ENCODE assay signal across 9 mouse cellular contexts in genomic region chr6:32583582-32583981, GRCm38 (mm10). TPM values are rescaled to one million over a fixed set of nuclear protein-coding genes. Genes with fewer than 3 reads are reported as not detected.
DNase-seq lines count a peak whose midpoint lies in the region; ATAC-seq and TF ChIP-seq lines count a peak whose summit lies in the region.
"Had no signal": no experiment of that assay in that cellular context is flagged by ENCODE, and none has a peak within 500 bp of the region (broad histone marks: within the 10 kb centered on the region; RNA-seq: fewer than 3 reads in every experiment).

No protein-coding gene starts in this region.

- TF ChIP-seq CTCF in cortical plate, adult 2 months (IDR thresholded peaks at IDR 0.05; ENCODE audit: extremely low read depth, insufficient read depth, low read length): peak; percentile 29; the same call in 1 of the 2 replicates
- peak; percentile 29; the same call in 1 of the 2 replicates for TF ChIP-seq CTCF in heart, postnatal 0 days (IDR thresholded peaks at IDR 0.05; ENCODE audit: low read depth)
- TF ChIP-seq CTCF in midbrain, postnatal 0 days (IDR thresholded peaks at IDR 0.05): peak; percentile 76

- no peaks in the 10 kb centered on the region for H3K9me3 ChIP-seq in heart, embryonic 10.5 days
- no peaks in the 10 kb centered on the region for H3K9me3 ChIP-seq in heart, postnatal 0 days (replicated peaks; ENCODE audit: control insufficient read depth, low read length)
- H3K9me3 ChIP-seq in midbrain, postnatal 0 days (ENCODE audit: low read length): no peaks in the 10 kb centered on the region
- H3K9me3 ChIP-seq: intestine, embryonic 15.5 days had no signal

- peaks cover 52% of the 10 kb centered on the region for H3K4me1 ChIP-seq in heart, embryonic 10.5 days
- H3K4me1 ChIP-seq in cortical plate, adult 2 months (ENCODE audit: control insufficient read depth, insufficient read depth, low read length): peaks cover 4% of the 10 kb centered on the region; the same call in 1 of the 2 replicates
- H3K4me1 ChIP-seq in heart, postnatal 0 days (ENCODE audit: control insufficient read depth, insufficient read depth): peaks cover 13% of the 10 kb centered on the region; the same call in 1 of the 2 replicates
- H3K4me1 ChIP-seq in midbrain, postnatal 0 days (ENCODE audit: insufficient read depth, low read length): peaks cover 3% of the 10 kb centered on the region; the same call in 1 of the 2 replicates

- TF ChIP-seq EP300 in heart, postnatal 0 days (IDR thresholded peaks at IDR 0.05; ENCODE audit: low read depth): no peak

- no peak for ATAC-seq in heart, postnatal 0 days (ENCODE audit: insufficient read depth, low read depth)
- ATAC-seq in midbrain, postnatal 0 days (ENCODE audit: low FRiP score): no peak
- ATAC-seq: intestine, embryonic 15.5 days had no signal

- H3K4me2 ChIP-seq in heart, postnatal 0 days (ENCODE audit: low read depth, low read length): no peak overlapping the region
- peak overlapping the region; percentile 83 for H3K4me2 ChIP-seq in midbrain, postnatal 0 days (ENCODE audit: low read depth, low read length, poor library complexity, severe bottlenecking)
- H3K4me2 ChIP-seq: intestine, embryonic 15.5 days had no signal

- peak overlapping the region; percentile 26; the same call in 1 of the 2 replicates for H3K4me3 ChIP-seq in heart, embryonic 10.5 days
- H3K4me3 ChIP-seq in cortical plate, adult 2 months (ENCODE audit: insufficient read depth, low read length): peak overlapping the region; percentile 83
- H3K4me3 ChIP-seq in heart, postnatal 0 days (ENCODE audit: low read depth, low read length): no peak overlapping the region
- peak overlapping the region; percentile 85 for H3K4me3 ChIP-seq in midbrain, postnatal 0 days (ENCODE audit: low read depth, low read length)
- H3K4me3 ChIP-seq: intestine, embryonic 15.5 days had no signal

- peaks cover 8% of the 10 kb centered on the region; the same call in 1 of the 2 replicates for H3K36me3 ChIP-seq in heart, embryonic 10.5 days
- no peaks in the 10 kb centered on the region for H3K36me3 ChIP-seq in heart, postnatal 0 days (replicated peaks; ENCODE audit: control insufficient read depth, insufficient read depth, low read length)
- H3K36me3 ChIP-seq in midbrain, postnatal 0 days (ENCODE audit: insufficient read depth, low read length): no peaks in the 10 kb centered on the region
- H3K36me3 ChIP-seq: intestine, embryonic 15.5 days had no signal

- no peak for DNase-seq in heart, embryonic 10.5 days (ENCODE audit: low spot score)
- no peak for DNase-seq in heart, adult 9 months (ENCODE audit: low spot score in 2 of 2)
- DNase-seq in heart, postnatal 0 days (ENCODE audit: low spot score): peak; percentile 32
- peak; percentile 67 for DNase-seq in midbrain, postnatal 0 days (ENCODE audit: low spot score)
- no peak for DNase-seq in Muller cell, postnatal 12 days (ENCODE audit: inconsistent ontology term)
- no peak for DNase-seq in gastrocnemius, adult 18-20 months (ENCODE audit: low spot score)
- DNase-seq in lung, adult 18-20 months: no peak

- H3K9ac ChIP-seq in heart, postnatal 0 days (replicated peaks; ENCODE audit: low read depth, low read length): no peak overlapping the region
- 0 out of 2 replicates have a peak overlapping the region, but pooled peaks have one; percentile 3 for H3K9ac ChIP-seq in midbrain, postnatal 0 days (replicated peaks; ENCODE audit: low read length, poor library complexity, severe bottlenecking)
- H3K9ac ChIP-seq: intestine, embryonic 15.5 days had no signal

- 12% methylated on average over 3 of the region's 3 CpGs for WGBS in heart, embryonic 10.5 days
- WGBS in heart, postnatal 0 days: 32% methylated on average over 3 of the region's 3 CpGs
- WGBS in midbrain, postnatal 0 days: 16% methylated on average over 3 of the region's 3 CpGs

- no peak for TF ChIP-seq POLR2A in cortical plate, adult 2 months (IDR thresholded peaks at IDR 0.05; ENCODE audit: extremely low read depth, insufficient read depth, low read length)

- no peak overlapping the region for H3K27ac ChIP-seq in heart, embryonic 10.5 days
- H3K27ac ChIP-seq in cortical plate, adult 2 months (ENCODE audit: insufficient read depth, low read length): no peak overlapping the region
- no peak overlapping the region for H3K27ac ChIP-seq in heart, postnatal 0 days (ENCODE audit: low read depth)
- H3K27ac ChIP-seq in midbrain, postnatal 0 days (ENCODE audit: low read depth, low read length): no peak overlapping the region
- H3K27ac ChIP-seq: intestine, embryonic 15.5 days had no signal

- peaks cover 3% of the 10 kb centered on the region; the same call in 1 of the 2 replicates for H3K27me3 ChIP-seq in heart, embryonic 10.5 days (ENCODE audit: insufficient read depth, poor library complexity, severe bottlenecking)
- H3K27me3 ChIP-seq in heart, postnatal 0 days (ENCODE audit: control insufficient read depth, insufficient read depth, low read length): no peaks in the 10 kb centered on the region
- no peaks in the 10 kb centered on the region for H3K27me3 ChIP-seq in midbrain, postnatal 0 days (ENCODE audit: insufficient read depth, low read length)

RNA-seq across cellular contexts. Expression of gene Plxna4, which starts 4.4 kb away (rescaled TPM):
- polyA plus RNA-seq in heart, embryonic 10.5 days (2016; fragmentation: Nextera tagmentation; extraction: Ambion mirVana): 7.2 and 7.8 TPM in 2 replicates
- polyA plus RNA-seq in cortical plate, adult 2 months (2012; rRNA removed): 14.9 and 17.5 TPM in 2 replicates
- 19.2 and 20.0 TPM in 2 replicates for total RNA-seq in heart, postnatal 0 days (2014; rRNA removed; ENCODE audit: low replicate concordance)
- polyA plus RNA-seq in heart, postnatal 0 days (2015; fragmentation: Nextera tagmentation; extraction: Ambion mirVana): 3.4 and 3.7 TPM in 2 replicates
- 39.7 and 40.0 TPM in 2 replicates for total RNA-seq in midbrain, postnatal 0 days (2014; rRNA removed)
- polyA plus RNA-seq in midbrain, postnatal 0 days (2015; fragmentation: Nextera tagmentation; extraction: Ambion mirVana): 7.7 and 9.6 TPM in 2 replicates
- 1 to 10 TPM; 2.1 to 2.6 TPM for total RNA-seq in gastrocnemius, adult 18-20 months (2021)

Comparison
In these comparisons a context has a peak if more than half of its experiments do, and no peak if none do; other contexts are left out.
1. DNase-seq: peak in heart, postnatal 0 days (single experiment) and midbrain, postnatal 0 days (single experiment); none in heart, embryonic 10.5 days (single experiment), heart, adult 9 months (0 of 2), Muller cell, postnatal 12 days (single experiment), gastrocnemius, adult 18-20 months (single experiment) and lung, adult 18-20 months (0 of 2).
2. Peak in every context shown above with its lines, with median percentiles within 50 percentile points of each other: CTCF ChIP-seq.